Mouse (Mus musculus): Measurements from ENCODE around the gene Kdm1a.

- no peak for TF ChIP-seq CTCF (IDR thresholded peaks at IDR 0.05; ENCODE audit: borderline replicate concordance, extremely low read depth, insufficient read depth, insufficient read length)
- no peak for TF ChIP-seq POLR2A (IDR thresholded peaks at IDR 0.05; ENCODE audit: borderline replicate concordance, extremely low read depth, insufficient read depth, insufficient read length, poor library complexity, severe bottlenecking)
These were observed 54.1 kb downstream of the Kdm1a start for GRCm38 (mm10) chr4:136548381-136548801.
